Mouse (Mus musculus): ENCODE data around the gene Plpp4. TPM values are rescaled to one million over a fixed set of nuclear protein-coding genes. Genes with fewer than 3 reads are reported as not detected.

The Plpp4 gene
- polyA plus RNA-seq, 1 experiment from 2014 or later, result 2.6 TPM

DNA sequence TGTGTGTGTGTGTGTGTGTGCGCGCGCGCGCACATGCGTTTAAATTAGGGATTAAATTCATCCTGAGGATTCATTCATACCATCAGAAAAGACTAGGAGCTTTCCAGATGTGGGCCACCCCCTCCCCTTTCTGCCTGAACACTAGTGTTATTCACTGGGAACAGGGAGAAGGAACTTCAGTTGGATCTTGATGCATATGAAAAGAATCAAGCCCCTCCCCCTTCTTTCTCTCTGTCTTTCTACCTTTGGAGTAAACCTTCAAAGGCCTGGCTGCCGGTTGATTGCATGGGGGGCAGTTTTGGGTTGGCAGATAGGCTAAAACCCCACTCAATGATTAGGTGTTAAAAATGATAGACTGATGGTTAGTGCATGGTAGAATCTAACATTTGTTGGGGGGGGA lies 1.5 kb downstream of the Plpp4 start:
- Histone ChIP-seq H3K4me2 (no peak overlapping the region), H3K4me1 (replicated peaks) (peaks cover 18% of the 10 kb centered on the region), H3K27me3 (peaks cover 49% of the 10 kb centered on the region), H3K9ac (no peak overlapping the region), H3K4me3 (no peak overlapping the region), H3K36me3 (no peaks in the 10 kb centered on the region), H3K9me3 (no peaks in the 10 kb centered on the region), H3K27ac (replicated peaks) (no peak overlapping the region)
- ATAC-seq (ENCODE audit: low read depth), result no peak
- WGBS, result 70% methylated on average over 7 of the region's 7 CpGs

GRCm38 (mm10) chr7:129259195-129259594 lies 2.4 kb downstream of the Plpp4 start:
- WGBS, result 83% methylated on average over 6 of the region's 6 CpGs
- no peak overlapping the region for H3K4me3 ChIP-seq

DNA sequence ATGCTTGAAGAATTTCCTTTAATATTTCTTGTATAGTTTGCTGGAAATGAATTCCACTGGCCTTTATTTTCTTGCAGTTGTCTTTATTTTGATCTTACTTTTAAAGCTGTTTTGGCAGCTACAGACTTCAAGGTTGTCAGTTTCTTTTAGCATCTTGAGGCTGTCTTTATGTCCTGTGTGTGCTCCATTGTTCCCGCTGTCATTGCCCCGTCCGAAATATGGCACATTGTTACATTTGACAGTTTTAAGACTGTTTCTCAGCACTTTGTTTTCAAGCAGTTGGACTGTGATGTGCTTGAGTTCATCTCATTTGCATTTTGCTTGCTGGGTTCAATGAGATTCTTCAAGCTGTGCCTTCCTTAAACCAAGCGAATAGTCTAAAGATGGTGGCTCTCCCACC lies 17.0 kb downstream of the Plpp4 start:
- no peaks in the 10 kb centered on the region for H3K27me3 ChIP-seq
- no peaks in the 10 kb centered on the region for H3K4me1 ChIP-seq (replicated peaks)
- H3K9me3 ChIP-seq, result no peaks in the 10 kb centered on the region
- H3K27ac ChIP-seq (replicated peaks), result no peak overlapping the region
- no peak for ATAC-seq (ENCODE audit: low read depth)
- H3K36me3 ChIP-seq, result no peaks in the 10 kb centered on the region
- no peak overlapping the region for H3K4me2 ChIP-seq
- no peak overlapping the region for H3K9ac ChIP-seq
- H3K4me3 ChIP-seq, result no peak overlapping the region
- 27% methylated on average over 4 of the region's 4 CpGs for WGBS

More at GRCm38 (mm10) chr7:129259195-129259594, 2.4 kb downstream of the Plpp4 start:
- H3K36me3 ChIP-seq, result no peaks in the 10 kb centered on the region
- H3K27me3 ChIP-seq, result peaks cover 40% of the 10 kb centered on the region
- H3K4me1 ChIP-seq (replicated peaks), result peaks cover 18% of the 10 kb centered on the region
- H3K4me2 ChIP-seq, result no peak overlapping the region
- ATAC-seq (ENCODE audit: low read depth), result no peak
- H3K9ac ChIP-seq, result no peak overlapping the region
- no peak overlapping the region for H3K27ac ChIP-seq (replicated peaks)
- no peaks in the 10 kb centered on the region for H3K9me3 ChIP-seq

DNA sequence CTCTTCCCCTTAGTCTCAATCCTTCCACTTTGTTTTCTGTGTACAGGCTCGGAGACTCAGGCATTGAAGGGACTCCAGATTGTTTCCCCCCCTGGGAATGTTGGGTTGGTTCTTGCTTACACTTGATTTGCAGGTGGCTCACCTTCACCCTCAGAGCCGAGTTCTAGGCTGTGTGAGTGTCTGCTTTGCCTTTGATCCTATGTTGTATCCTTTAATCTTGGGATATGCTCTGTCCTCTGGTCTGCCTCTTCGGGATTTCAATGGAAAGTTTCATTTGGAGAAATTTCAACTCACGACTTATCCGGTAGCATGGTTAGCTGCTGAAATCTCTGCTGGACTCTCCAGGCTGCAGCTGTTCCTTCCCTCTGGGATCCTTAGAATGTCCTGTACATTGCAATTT lies 17.9 kb downstream of the Plpp4 start:
- Histone ChIP-seq H3K9ac (no peak overlapping the region), H3K27ac (replicated peaks) (no peak overlapping the region), H3K36me3 (no peaks in the 10 kb centered on the region), H3K4me3 (no peak overlapping the region), H3K4me2 (no peak overlapping the region), H3K9me3 (no peaks in the 10 kb centered on the region), H3K4me1 (replicated peaks) (no peaks in the 10 kb centered on the region), H3K27me3 (no peaks in the 10 kb centered on the region)
- WGBS, result 84% methylated on average over 5 of the region's 5 CpGs
- ATAC-seq (ENCODE audit: low read depth), result no peak

- H3K36me3 ChIP-seq, result no peaks in the 10 kb centered on the region
- no peak overlapping the region for H3K4me3 ChIP-seq
- ATAC-seq (ENCODE audit: low read depth), result no peak
- H3K4me2 ChIP-seq, result no peak overlapping the region
- no peak overlapping the region for H3K9ac ChIP-seq
- 81% methylated on average over 5 of the region's 5 CpGs for WGBS
- no peaks in the 10 kb centered on the region for H3K27me3 ChIP-seq
- no peaks in the 10 kb centered on the region for H3K4me1 ChIP-seq (replicated peaks)
- no peaks in the 10 kb centered on the region for H3K9me3 ChIP-seq
- H3K27ac ChIP-seq (replicated peaks), result no peak overlapping the region
Measured at GRCm38 (mm10) chr7:129277751-129278150, 20.9 kb downstream of the Plpp4 start.

GRCm38 (mm10) chr7:129278801-129279200 lies 22.0 kb downstream of the Plpp4 start:
- WGBS, result 94% methylated on average over 4 of the region's 4 CpGs
- Histone ChIP-seq H3K36me3 (no peaks in the 10 kb centered on the region), H3K4me3 (no peak overlapping the region), H3K4me1 (replicated peaks) (no peaks in the 10 kb centered on the region), H3K27ac (replicated peaks) (no peak overlapping the region), H3K9me3 (no peaks in the 10 kb centered on the region), H3K27me3 (no peaks in the 10 kb centered on the region), H3K9ac (no peak overlapping the region), H3K4me2 (no peak overlapping the region)
- no peak for ATAC-seq (ENCODE audit: low read depth)

DNA sequence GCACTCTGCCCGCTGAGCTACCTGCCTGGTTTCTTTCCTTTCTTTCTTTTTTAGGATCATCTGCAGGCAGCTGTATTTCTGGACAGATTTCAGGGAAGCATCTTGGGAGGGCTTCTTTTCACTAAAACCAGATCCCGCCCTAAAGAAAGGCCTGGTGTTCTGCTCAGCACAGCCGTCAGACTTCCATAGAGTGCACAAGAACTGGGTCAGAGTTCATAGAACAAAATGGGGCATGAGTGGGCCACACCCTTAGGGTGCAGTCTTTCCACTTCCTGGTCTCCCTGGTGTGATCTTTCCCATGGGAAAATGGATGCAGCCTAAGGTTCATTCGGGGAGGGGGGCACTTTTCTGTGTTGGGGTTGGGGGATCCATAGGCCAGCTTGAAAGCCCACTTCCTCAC lies 22.4 kb downstream of the Plpp4 start:
- H3K27ac ChIP-seq (replicated peaks), result no peak overlapping the region
- no peaks in the 10 kb centered on the region for H3K4me1 ChIP-seq (replicated peaks)
- H3K4me3 ChIP-seq, result no peak overlapping the region
- no peaks in the 10 kb centered on the region for H3K9me3 ChIP-seq
- no peak for ATAC-seq (ENCODE audit: low read depth)
- no peak overlapping the region for H3K9ac ChIP-seq
- H3K36me3 ChIP-seq, result no peaks in the 10 kb centered on the region
- H3K4me2 ChIP-seq, result no peak overlapping the region
- no peaks in the 10 kb centered on the region for H3K27me3 ChIP-seq
- WGBS, result 69% methylated on average over 4 of the region's 4 CpGs

GRCm38 (mm10) chr7:129281966-129282365 lies 25.1 kb downstream of the Plpp4 start:
- no peak for ATAC-seq (ENCODE audit: low read depth)

GRCm38 (mm10) chr7:129285186-129285868 lies 28.5 kb downstream of the Plpp4 start:
- WGBS, result 75% methylated on average over 7 of the region's 7 CpGs
- ATAC-seq (ENCODE audit: low read depth), result no peak
- Histone ChIP-seq H3K4me3 (no peak overlapping the region), H3K27me3 (no peaks in the 10 kb centered on the region), H3K9ac (no peak overlapping the region), H3K4me1 (replicated peaks) (no peaks in the 10 kb centered on the region), H3K27ac (replicated peaks) (no peak overlapping the region), H3K4me2 (no peak overlapping the region), H3K36me3 (no peaks in the 10 kb centered on the region), H3K9me3 (no peaks in the 10 kb centered on the region)

More at GRCm38 (mm10) chr7:129281966-129282365, 25.1 kb downstream of the Plpp4 start:
- Histone ChIP-seq H3K4me2 (no peak overlapping the region), H3K36me3 (no peaks in the 10 kb centered on the region), H3K27ac (replicated peaks) (no peak overlapping the region), H3K4me3 (no peak overlapping the region), H3K27me3 (no peaks in the 10 kb centered on the region), H3K4me1 (replicated peaks) (no peaks in the 10 kb centered on the region), H3K9me3 (no peaks in the 10 kb centered on the region), H3K9ac (no peak overlapping the region)
- whole genome bisulfite sequencing, result 95% methylated on average over 4 of the region's 4 CpGs

- ATAC-seq (ENCODE audit: low read depth), result no peak
- Histone ChIP-seq H3K36me3 (no peaks in the 10 kb centered on the region), H3K4me3 (no peak overlapping the region), H3K9ac (no peak overlapping the region), H3K4me1 (replicated peaks) (no peaks in the 10 kb centered on the region), H3K9me3 (no peaks in the 10 kb centered on the region), H3K27me3 (no peaks in the 10 kb centered on the region), H3K27ac (replicated peaks) (no peak overlapping the region), H3K4me2 (no peak overlapping the region)
- WGBS, result 83% methylated on average over 1 of the region's 1 CpGs
Measured at GRCm38 (mm10) chr7:129293211-129293610, 36.4 kb downstream of the Plpp4 start.

GRCm38 (mm10) chr7:129301622-129302021 lies 44.8 kb downstream of the Plpp4 start:
- Histone ChIP-seq H3K9me3 (no peaks in the 10 kb centered on the region), H3K4me2 (no peak overlapping the region), H3K4me3 (no peak overlapping the region), H3K4me1 (replicated peaks) (no peaks in the 10 kb centered on the region), H3K27me3 (no peaks in the 10 kb centered on the region), H3K27ac (replicated peaks) (no peak overlapping the region), H3K9ac (no peak overlapping the region), H3K36me3 (no peaks in the 10 kb centered on the region)
- ATAC-seq (ENCODE audit: low read depth), result no peak
- WGBS, result 95% methylated on average over 5 of the region's 5 CpGs

- Histone ChIP-seq H3K4me1 (replicated peaks) (peaks cover 8% of the 10 kb centered on the region), H3K36me3 (no peaks in the 10 kb centered on the region), H3K4me3 (no peak overlapping the region), H3K9ac (no peak overlapping the region), H3K9me3 (no peaks in the 10 kb centered on the region), H3K4me2 (no peak overlapping the region), H3K27me3 (no peaks in the 10 kb centered on the region), H3K27ac (replicated peaks) (no peak overlapping the region)
- ATAC-seq (ENCODE audit: low read depth), result no peak
- 41% methylated on average over 4 of the region's 4 CpGs for WGBS
Measured at GRCm38 (mm10) chr7:129303356-129303755, 46.5 kb downstream of the Plpp4 start.

Data from neural tube, embryonic 13.5 days (tissue).